Mouse (Mus musculus): ENCODE data around the gene Rnf144b. TPM values are rescaled to one million over a fixed set of nuclear protein-coding genes. Genes with fewer than 3 reads are reported as not detected.

The Rnf144b gene
- polyA plus RNA-seq, 1 experiment = 20.9 TPM

- H3K27me3 ChIP-seq (ENCODE audit: control insufficient read depth, insufficient read depth, low read length) = no peaks in the 10 kb centered on the region
- no peaks in the 10 kb centered on the region for H3K36me3 ChIP-seq (ENCODE audit: control insufficient read depth, insufficient read depth, low read length)
- H3K4me1 ChIP-seq (ENCODE audit: control insufficient read depth, insufficient read depth, low read length) = no peaks in the 10 kb centered on the region; the same call in 1 of the 2 replicates
- TF ChIP-seq POLR2A (IDR thresholded peaks at IDR 0.05; ENCODE audit: control insufficient read depth, low read depth, low read length) = no peak
- peak overlapping the region; percentile 86 for H3K27ac ChIP-seq (ENCODE audit: control insufficient read depth, insufficient read depth, low read depth, low read length)
- no peak overlapping the region for H3K4me3 ChIP-seq (ENCODE audit: control insufficient read depth, low read depth, low read length)
Measured at GRCm38 (mm10) chr13:47201962-47202624, 79.6 kb downstream of the Rnf144b start.

DNA sequence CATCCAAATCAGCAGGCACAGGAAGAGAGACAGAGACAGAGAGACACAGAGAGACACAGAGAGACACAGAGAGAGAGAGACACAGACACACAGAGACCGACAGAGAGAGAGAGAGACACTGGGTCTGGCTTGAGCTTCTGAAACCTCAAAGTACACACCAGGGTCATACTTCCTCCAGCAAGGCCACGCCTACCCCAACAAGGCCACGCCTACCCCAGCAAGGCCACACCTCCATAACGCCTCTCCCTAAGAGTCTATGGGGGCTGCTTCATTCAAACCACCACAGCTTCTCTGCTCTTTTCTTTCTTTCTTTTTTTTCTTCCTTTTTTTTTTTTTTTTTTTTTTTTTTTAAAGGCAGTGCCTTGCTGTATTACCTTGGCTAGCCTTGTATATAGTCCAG is 88.0 kb downstream of the Rnf144b start:
- no peak overlapping the region for H3K27ac ChIP-seq (ENCODE audit: control insufficient read depth, insufficient read depth, low read depth, low read length)
- H3K4me3 ChIP-seq (ENCODE audit: control insufficient read depth, low read depth, low read length) = no peak overlapping the region
- no peaks in the 10 kb centered on the region; the same call in 1 of the 2 replicates for H3K36me3 ChIP-seq (ENCODE audit: control insufficient read depth, insufficient read depth, low read length)
- no peaks in the 10 kb centered on the region for H3K27me3 ChIP-seq (ENCODE audit: control insufficient read depth, insufficient read depth, low read length)
- no peaks in the 10 kb centered on the region for H3K4me1 ChIP-seq (ENCODE audit: control insufficient read depth, insufficient read depth, low read length)
- TF ChIP-seq POLR2A (IDR thresholded peaks at IDR 0.05; ENCODE audit: control insufficient read depth, low read depth, low read length) (no peak), CTCF (IDR thresholded peaks at IDR 0.05; ENCODE audit: control insufficient read depth, insufficient read depth, insufficient replicate concordance, low read depth, low read length) (no peak)

DNA sequence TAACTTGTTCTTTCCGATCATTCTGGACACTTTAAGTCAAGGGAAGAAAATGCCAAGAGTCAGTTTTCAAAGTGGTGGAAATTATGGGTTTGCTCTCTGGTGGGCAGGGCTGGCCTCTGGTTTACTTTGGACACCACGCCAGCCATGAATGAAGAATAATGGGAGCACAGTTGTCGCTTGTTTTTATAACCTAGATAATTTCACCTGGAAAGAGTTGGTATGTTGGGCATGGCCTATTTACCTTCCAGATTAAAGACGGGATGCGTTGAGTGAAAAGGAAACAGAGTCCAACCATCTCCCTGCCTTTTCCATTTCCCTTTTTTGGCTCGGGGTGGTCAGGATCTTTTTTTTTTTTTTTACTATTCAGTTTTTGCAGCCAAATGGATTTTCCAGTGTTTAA is 88.5 kb downstream of the Rnf144b start:
- TF ChIP-seq CTCF (IDR thresholded peaks at IDR 0.05; ENCODE audit: control insufficient read depth, insufficient read depth, insufficient replicate concordance, low read depth, low read length) = no peak
- TF ChIP-seq POLR2A (IDR thresholded peaks at IDR 0.05; ENCODE audit: control insufficient read depth, low read depth, low read length) = no peak
- H3K27me3 ChIP-seq (ENCODE audit: control insufficient read depth, insufficient read depth, low read length) = no peaks in the 10 kb centered on the region
- H3K4me1 ChIP-seq (ENCODE audit: control insufficient read depth, insufficient read depth, low read length) = no peaks in the 10 kb centered on the region
- H3K36me3 ChIP-seq (ENCODE audit: control insufficient read depth, insufficient read depth, low read length) = no peaks in the 10 kb centered on the region; the same call in 1 of the 2 replicates
- no peak overlapping the region for H3K27ac ChIP-seq (ENCODE audit: control insufficient read depth, insufficient read depth, low read depth, low read length)
- H3K4me3 ChIP-seq (ENCODE audit: control insufficient read depth, low read depth, low read length) = no peak overlapping the region

DNA sequence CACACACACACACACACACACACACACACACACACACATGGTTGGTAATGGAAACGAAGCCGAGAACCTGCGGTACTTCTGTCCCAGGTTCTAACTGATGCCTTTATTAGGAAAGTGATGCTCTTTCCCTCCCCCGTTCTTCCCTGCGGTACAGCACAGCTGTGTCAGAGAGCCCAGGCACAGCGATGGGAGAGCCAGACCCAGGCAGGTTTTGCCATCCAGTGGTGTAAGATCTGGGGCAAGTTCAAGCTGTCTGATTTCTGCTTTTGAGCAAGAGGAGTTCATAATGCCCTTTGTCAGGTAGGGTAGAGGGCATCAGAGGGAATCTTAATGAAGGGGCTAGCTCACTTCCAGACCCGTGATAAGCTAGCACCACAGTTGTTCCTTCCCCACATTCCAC is 89.1 kb downstream of the Rnf144b start:
- H3K36me3 ChIP-seq (ENCODE audit: control insufficient read depth, insufficient read depth, low read length) = no peaks in the 10 kb centered on the region; the same call in 1 of the 2 replicates
- H3K4me1 ChIP-seq (ENCODE audit: control insufficient read depth, insufficient read depth, low read length) = no peaks in the 10 kb centered on the region
- no peak for TF ChIP-seq CTCF (IDR thresholded peaks at IDR 0.05; ENCODE audit: control insufficient read depth, insufficient read depth, insufficient replicate concordance, low read depth, low read length)
- no peak for TF ChIP-seq POLR2A (IDR thresholded peaks at IDR 0.05; ENCODE audit: control insufficient read depth, low read depth, low read length)
- H3K27me3 ChIP-seq (ENCODE audit: control insufficient read depth, insufficient read depth, low read length) = no peaks in the 10 kb centered on the region
- no peak overlapping the region for H3K4me3 ChIP-seq (ENCODE audit: control insufficient read depth, low read depth, low read length)
- no peak overlapping the region for H3K27ac ChIP-seq (ENCODE audit: control insufficient read depth, insufficient read depth, low read depth, low read length)

DNA sequence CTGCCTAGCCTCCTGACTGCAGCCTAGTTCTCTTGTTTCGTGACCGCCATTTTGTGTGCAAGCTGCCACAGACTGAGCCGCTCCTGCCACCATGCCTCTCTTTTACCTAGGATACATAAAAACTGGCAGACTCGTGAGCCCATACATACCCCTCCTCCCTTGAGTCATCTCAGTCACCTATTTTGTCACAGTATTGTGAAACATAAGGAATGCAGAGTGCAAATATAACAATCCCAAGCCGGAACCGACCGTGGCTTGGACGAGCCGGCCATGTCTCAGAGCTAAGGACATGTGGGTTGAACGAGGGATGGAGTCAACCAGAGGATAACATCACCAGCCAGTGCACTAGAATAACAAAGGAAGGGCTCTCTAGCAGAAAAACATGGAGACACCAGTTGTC is 91.4 kb downstream of the Rnf144b start:
- no peak overlapping the region for H3K4me3 ChIP-seq (ENCODE audit: control insufficient read depth, low read depth, low read length)
- H3K27me3 ChIP-seq (ENCODE audit: control insufficient read depth, insufficient read depth, low read length) = no peaks in the 10 kb centered on the region
- no peak for TF ChIP-seq CTCF (IDR thresholded peaks at IDR 0.05; ENCODE audit: control insufficient read depth, insufficient read depth, insufficient replicate concordance, low read depth, low read length)
- TF ChIP-seq POLR2A (IDR thresholded peaks at IDR 0.05; ENCODE audit: control insufficient read depth, low read depth, low read length) = no peak
- no peaks in the 10 kb centered on the region; the same call in 1 of the 2 replicates for H3K36me3 ChIP-seq (ENCODE audit: control insufficient read depth, insufficient read depth, low read length)
- no peak overlapping the region for H3K27ac ChIP-seq (ENCODE audit: control insufficient read depth, insufficient read depth, low read depth, low read length)
- no peaks in the 10 kb centered on the region for H3K4me1 ChIP-seq (ENCODE audit: control insufficient read depth, insufficient read depth, low read length)

DNA sequence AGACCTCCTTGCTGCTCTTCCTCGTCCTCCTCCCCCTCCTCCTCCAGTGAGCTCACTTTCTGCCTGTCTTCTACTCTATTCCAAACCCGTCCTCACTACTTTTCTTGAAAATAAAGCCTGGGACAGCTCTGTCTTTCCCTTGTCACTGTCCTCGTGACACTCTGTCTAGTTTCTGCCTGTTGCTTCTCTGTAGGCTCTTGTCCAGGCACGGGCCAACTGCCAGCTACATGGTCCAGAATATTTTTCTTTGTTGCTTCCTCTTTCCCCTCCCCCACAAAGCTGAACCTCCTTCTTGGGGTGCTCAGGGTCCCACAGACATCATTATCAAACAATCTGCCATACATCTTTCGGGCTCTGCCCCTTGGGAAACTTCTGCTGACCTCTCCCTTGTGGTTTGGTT is 92.4 kb downstream of the Rnf144b start:
- H3K27ac ChIP-seq (ENCODE audit: control insufficient read depth, insufficient read depth, low read depth, low read length) = no peak overlapping the region
- H3K4me3 ChIP-seq (ENCODE audit: control insufficient read depth, low read depth, low read length) = no peak overlapping the region
- TF ChIP-seq POLR2A (IDR thresholded peaks at IDR 0.05; ENCODE audit: control insufficient read depth, low read depth, low read length) (no peak), CTCF (IDR thresholded peaks at IDR 0.05; ENCODE audit: control insufficient read depth, insufficient read depth, insufficient replicate concordance, low read depth, low read length) (no peak)
- no peaks in the 10 kb centered on the region for H3K27me3 ChIP-seq (ENCODE audit: control insufficient read depth, insufficient read depth, low read length)
- no peaks in the 10 kb centered on the region; the same call in 1 of the 2 replicates for H3K36me3 ChIP-seq (ENCODE audit: control insufficient read depth, insufficient read depth, low read length)
- no peaks in the 10 kb centered on the region for H3K4me1 ChIP-seq (ENCODE audit: control insufficient read depth, insufficient read depth, low read length)

DNA sequence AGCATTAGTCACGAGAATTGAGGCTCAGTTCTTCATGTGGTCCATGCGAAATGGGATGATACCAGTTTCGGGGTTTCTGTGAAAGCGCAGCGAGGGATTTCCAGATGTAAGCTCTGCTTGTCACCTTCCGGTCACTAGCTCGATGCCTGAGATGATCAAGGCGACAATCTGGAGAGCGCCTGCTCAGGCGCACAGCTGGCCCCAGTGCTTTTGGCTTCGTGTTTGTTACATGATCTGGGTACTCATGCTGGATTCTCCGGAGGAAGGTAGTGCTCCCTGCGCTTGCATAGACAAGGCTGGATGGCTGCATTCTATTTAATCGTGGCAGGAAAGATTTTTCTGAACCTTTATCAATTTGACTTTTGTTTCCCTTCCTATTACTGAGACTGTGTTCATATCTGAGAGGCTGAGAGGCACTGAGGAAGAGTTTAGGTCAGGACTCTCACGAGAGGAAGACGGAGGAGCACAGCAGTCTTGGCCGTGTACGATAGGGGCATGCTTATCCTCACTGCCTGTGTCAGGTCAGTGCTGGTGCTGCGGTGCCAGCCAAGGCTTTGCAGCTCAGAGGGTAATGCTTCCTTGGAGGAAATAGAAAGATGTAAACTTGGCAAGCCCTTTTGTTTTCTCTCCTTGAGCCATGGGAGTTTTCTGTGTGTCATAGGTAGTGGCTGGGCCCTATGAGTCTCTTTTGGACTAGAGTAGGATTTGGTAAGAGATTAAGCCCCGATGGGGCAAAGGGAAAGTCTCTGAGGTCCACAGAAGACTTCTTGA is 93.5 kb downstream of the Rnf144b start:
- H3K36me3 ChIP-seq (ENCODE audit: control insufficient read depth, insufficient read depth, low read length) = no peaks in the 10 kb centered on the region; the same call in 1 of the 2 replicates
- no peak overlapping the region for H3K4me3 ChIP-seq (ENCODE audit: control insufficient read depth, low read depth, low read length)
- H3K27ac ChIP-seq (ENCODE audit: control insufficient read depth, insufficient read depth, low read depth, low read length) = no peak overlapping the region
- no peak for TF ChIP-seq CTCF (IDR thresholded peaks at IDR 0.05; ENCODE audit: control insufficient read depth, insufficient read depth, insufficient replicate concordance, low read depth, low read length)
- TF ChIP-seq POLR2A (IDR thresholded peaks at IDR 0.05; ENCODE audit: control insufficient read depth, low read depth, low read length) = no peak
- no peaks in the 10 kb centered on the region for H3K27me3 ChIP-seq (ENCODE audit: control insufficient read depth, insufficient read depth, low read length)
- no peaks in the 10 kb centered on the region for H3K4me1 ChIP-seq (ENCODE audit: control insufficient read depth, insufficient read depth, low read length)

Data from testis, adult 2 months (tissue).